9 mouse cellular contexts compared by ENCODE assay signal in the genomic region with DNA sequence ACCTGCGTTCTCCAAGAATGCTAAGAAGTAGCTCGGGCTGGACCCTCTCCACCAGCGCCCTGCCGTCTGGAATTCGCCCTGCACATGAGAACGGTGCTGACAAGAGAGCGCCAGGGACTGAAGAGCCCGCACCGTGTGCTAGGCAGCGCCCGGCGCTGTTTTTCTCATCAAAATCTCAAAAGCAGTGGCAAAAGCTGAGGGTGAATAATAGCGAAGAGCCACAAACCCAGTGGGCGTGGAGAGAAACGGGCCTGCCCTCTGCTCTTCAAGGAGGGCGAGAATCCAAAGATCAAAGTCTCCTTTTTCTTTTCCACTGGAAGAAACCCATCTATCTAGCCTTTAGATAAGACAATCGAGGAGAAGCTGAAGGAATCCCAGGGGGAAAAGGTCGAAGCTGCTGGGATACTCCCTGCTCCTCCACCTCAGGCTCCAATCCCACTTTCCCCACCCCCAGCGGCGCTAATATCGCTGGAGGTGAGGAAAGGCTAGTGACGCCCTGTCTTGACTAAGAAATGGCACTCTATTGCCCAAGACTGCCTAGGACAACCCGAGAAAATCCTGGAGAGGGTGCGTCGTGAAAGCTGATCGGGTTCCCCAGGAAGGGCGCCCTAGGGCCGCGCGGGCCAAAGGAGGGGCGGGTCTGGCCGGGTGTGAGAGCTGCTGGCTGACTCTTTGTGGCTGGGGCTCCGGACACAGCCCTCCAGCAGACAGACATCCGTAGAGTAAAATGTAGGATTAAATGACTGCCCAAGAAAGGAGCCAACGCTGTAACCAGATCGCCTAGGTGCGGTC. TPM values are rescaled to one million over a fixed set of nuclear protein-coding genes. Genes with fewer than 3 reads are reported as not detected.
DNase-seq lines count a peak whose midpoint lies in the region; ATAC-seq lines count a peak whose summit lies in the region.
"Had no signal": no experiment of that assay in that cellular context is flagged by ENCODE, and none has a peak within 500 bp of the region (broad histone marks: within the 10 kb centered on the region; RNA-seq: fewer than 3 reads in every experiment).

No protein-coding gene starts in this region.

- WGBS in lung, embryonic 15.5 days: 3% methylated on average over 37 of the region's 37 CpGs
- whole genome bisulfite sequencing in heart, embryonic 16.5 days: 2% methylated on average over 37 of the region's 37 CpGs
- WGBS in limb, embryonic 10.5 days: under 1% methylated on average over 37 of the region's 37 CpGs
- WGBS in neural tube, embryonic 15.5 days: 1% methylated on average over 37 of the region's 37 CpGs

- peaks cover 89% of the 10 kb centered on the region for H3K27me3 ChIP-seq in lung, embryonic 15.5 days
- H3K27me3 ChIP-seq in heart, embryonic 16.5 days (ENCODE audit: control insufficient read depth, insufficient read depth, low read length): peaks cover 60% of the 10 kb centered on the region
- H3K27me3 ChIP-seq in limb, embryonic 10.5 days (ENCODE audit: low read depth, poor library complexity, severe bottlenecking): peaks cover 90% of the 10 kb centered on the region
- H3K27me3 ChIP-seq in neural tube, embryonic 15.5 days (replicated peaks): peaks cover 63% of the 10 kb centered on the region

- peak overlapping the region; percentile 38 for H3K4me3 ChIP-seq in lung, embryonic 15.5 days
- H3K4me3 ChIP-seq in heart, embryonic 16.5 days (ENCODE audit: low read length): peak overlapping the region; percentile 52
- peak overlapping the region; percentile 70 for H3K4me3 ChIP-seq in limb, embryonic 10.5 days
- H3K4me3 ChIP-seq in neural tube, embryonic 15.5 days (replicated peaks): peak overlapping the region; percentile 46

- no peak for DNase-seq in lung, adult 18-20 months
- peak; percentile 71 for DNase-seq in limb, embryonic 10.5 days (ENCODE audit: low spot score)
- DNase-seq in T-cell, adult 2 months (ENCODE audit: low spot score): no peak
- DNase-seq in adrenal gland, postnatal 14 days: no peak
- DNase-seq in c-Kit-positive CD71-positive TER-119-positive erythroid progenitor cells, embryonic 14.5 days (ENCODE audit: low spot score): no peak

- peak overlapping the region; percentile 86 for H3K4me2 ChIP-seq in lung, embryonic 15.5 days
- peak overlapping the region; percentile 83 for H3K4me2 ChIP-seq in heart, embryonic 16.5 days (ENCODE audit: low read depth, low read length)
- H3K4me2 ChIP-seq in neural tube, embryonic 15.5 days: peak overlapping the region; percentile 92

- no peaks in the 10 kb centered on the region for H3K9me3 ChIP-seq in lung, embryonic 15.5 days
- no peaks in the 10 kb centered on the region; the same call in 1 of the 2 replicates for H3K9me3 ChIP-seq in heart, embryonic 16.5 days (replicated peaks; ENCODE audit: control insufficient read depth, low read length)
- H3K9me3 ChIP-seq in limb, embryonic 10.5 days (replicated peaks): no peaks in the 10 kb centered on the region
- H3K9me3 ChIP-seq in neural tube, embryonic 15.5 days (replicated peaks): no peaks in the 10 kb centered on the region

- no peak for ATAC-seq in lung, embryonic 15.5 days (ENCODE audit: borderline replicate concordance, extremely low read depth, low FRiP score, low TSS enrichment)
- ATAC-seq in heart, embryonic 16.5 days (replicated peaks; ENCODE audit: extremely low read depth, insufficient read depth, low FRiP score): no peak
- peak; percentile 6; the same call in 1 of the 2 replicates for ATAC-seq in neural tube, embryonic 15.5 days (ENCODE audit: low FRiP score)
- ATAC-seq: Patski had no signal

- H3K36me3 ChIP-seq in lung, embryonic 15.5 days: no peaks in the 10 kb centered on the region
- no peaks in the 10 kb centered on the region for H3K36me3 ChIP-seq in heart, embryonic 16.5 days (ENCODE audit: control insufficient read depth, insufficient read depth)
- peaks cover 40% of the 10 kb centered on the region for H3K36me3 ChIP-seq in limb, embryonic 10.5 days
- H3K36me3 ChIP-seq in neural tube, embryonic 15.5 days: no peaks in the 10 kb centered on the region

- H3K27ac ChIP-seq in lung, embryonic 15.5 days: no peak overlapping the region
- H3K27ac ChIP-seq in heart, embryonic 16.5 days (ENCODE audit: low read length): no peak overlapping the region
- H3K27ac ChIP-seq in limb, embryonic 10.5 days: peak overlapping the region; percentile 88
- peak overlapping the region; percentile 63 for H3K27ac ChIP-seq in neural tube, embryonic 15.5 days (replicated peaks)

- peaks cover 60% of the 10 kb centered on the region for H3K4me1 ChIP-seq in lung, embryonic 15.5 days
- peaks cover 33% of the 10 kb centered on the region for H3K4me1 ChIP-seq in heart, embryonic 16.5 days (ENCODE audit: control insufficient read depth, insufficient read depth, low read length)
- H3K4me1 ChIP-seq in limb, embryonic 10.5 days: peaks cover 66% of the 10 kb centered on the region
- H3K4me1 ChIP-seq in neural tube, embryonic 15.5 days: peaks cover 80% of the 10 kb centered on the region

- peak overlapping the region; percentile 21 for H3K9ac ChIP-seq in lung, embryonic 15.5 days
- H3K9ac ChIP-seq in heart, embryonic 16.5 days (ENCODE audit: low read length): peak overlapping the region; percentile 34
- H3K9ac ChIP-seq in neural tube, embryonic 15.5 days (replicated peaks): peak overlapping the region; percentile 36

RNA-seq across cellular contexts. Expression of gene Col2a1, which starts 3.0 kb away (rescaled TPM):
- 19.1 and 20.1 TPM in 2 replicates for polyA plus RNA-seq in lung, embryonic 15.5 days (2015; fragmentation: Nextera tagmentation; extraction: Ambion mirVana)
- 7.8 and 11.8 TPM in 2 replicates for polyA plus RNA-seq in heart, embryonic 16.5 days (2015; fragmentation: Nextera tagmentation; extraction: Ambion mirVana)
- 72.8 and 186 TPM in 2 replicates for polyA plus RNA-seq in limb, embryonic 10.5 days (2016; fragmentation: Nextera tagmentation; extraction: Ambion mirVana)
- 33.8 and 62.9 TPM in 2 replicates for polyA plus RNA-seq in neural tube, embryonic 15.5 days (2015; fragmentation: Nextera tagmentation; extraction: Ambion mirVana)
- total RNA-seq in adrenal gland, postnatal 14 days (2021): 0.23 TPM in 1 of 2 replicates, not detected in the other

RNA-seq across cellular contexts. Expression of gene Tmem106c, which starts 37.5 kb away (rescaled TPM):
- 41.4 and 45.7 TPM in 2 replicates for polyA plus RNA-seq in lung, embryonic 15.5 days (2015; fragmentation: Nextera tagmentation; extraction: Ambion mirVana)
- polyA plus RNA-seq in heart, embryonic 16.5 days (2015; fragmentation: Nextera tagmentation; extraction: Ambion mirVana): 37.7 and 38.0 TPM in 2 replicates
- 29.8 and 34.9 TPM in 2 replicates for polyA plus RNA-seq in limb, embryonic 10.5 days (2016; fragmentation: Nextera tagmentation; extraction: Ambion mirVana)
- 48.0 and 48.6 TPM in 2 replicates for polyA plus RNA-seq in neural tube, embryonic 15.5 days (2015; fragmentation: Nextera tagmentation; extraction: Ambion mirVana)
- total RNA-seq in adrenal gland, postnatal 14 days (2021): 39.4 and 40.9 TPM in 2 replicates

Comparison
In these comparisons a context has a peak if more than half of its experiments do, and no peak if none do; other contexts are left out.
1. H3K27ac ChIP-seq: peak in limb, embryonic 10.5 days (single experiment) and neural tube, embryonic 15.5 days (single experiment); none in lung, embryonic 15.5 days (single experiment) and heart, embryonic 16.5 days (single experiment).
2. Peak in every context shown above with its lines, with median percentiles within 50 percentile points of each other: H3K4me2 ChIP-seq, H3K4me3 ChIP-seq and H3K9ac ChIP-seq.